Mouse (Mus musculus): ENCODE measurements around the gene Calhm3. TPM values are rescaled to one million over a fixed set of nuclear protein-coding genes. Genes with fewer than 3 reads are reported as not detected.

Gene Calhm3
- total and polyA plus RNA-seq, 2 experiments from 2014 or later, result not detected

DNA sequence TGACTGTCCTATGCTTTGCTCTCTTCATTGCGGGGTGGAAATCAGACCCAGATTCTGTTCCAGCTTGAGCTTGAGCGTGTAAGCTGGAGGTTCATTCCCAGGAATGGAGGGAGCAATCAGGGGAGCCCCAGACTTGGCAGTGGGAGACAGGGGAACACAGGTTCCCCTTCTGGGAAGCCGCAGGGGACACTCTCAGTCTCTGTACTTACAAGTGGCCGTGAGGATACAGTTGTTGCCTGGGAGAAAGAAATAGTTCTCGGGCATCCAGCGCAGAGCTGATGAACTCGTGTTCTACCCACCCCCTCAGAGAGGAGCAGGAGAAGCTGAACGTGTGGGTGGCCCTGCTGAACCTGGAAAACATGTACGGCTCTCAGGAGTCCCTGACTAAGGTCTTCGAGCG lies 28.7 kb downstream of the Calhm3 start:
- no peaks in the 10 kb centered on the region for H3K27me3 ChIP-seq (ENCODE audit: insufficient read depth, low read length)
- DNase-seq (ENCODE audit: low spot score) (no peak), ATAC-seq (no peak)
- no peak for TF ChIP-seq CTCF (IDR thresholded peaks at IDR 0.05; ENCODE audit: low read depth)
- no peak overlapping the region for H3K4me2 ChIP-seq (ENCODE audit: low read depth, low read length)
- no peaks in the 10 kb centered on the region for H3K9me3 ChIP-seq (ENCODE audit: low read length)
- H3K4me3 ChIP-seq (ENCODE audit: low read length), result no peak overlapping the region
- no peak overlapping the region for H3K9ac ChIP-seq (replicated peaks; ENCODE audit: low read length)
- peaks cover 73% of the 10 kb centered on the region for H3K36me3 ChIP-seq (ENCODE audit: insufficient read depth, low read length)
- no peaks in the 10 kb centered on the region for H3K4me1 ChIP-seq (ENCODE audit: insufficient read depth, low read length)
- 93% methylated on average over 11 of the region's 11 CpGs for WGBS
- no peak overlapping the region for H3K27ac ChIP-seq

DNA sequence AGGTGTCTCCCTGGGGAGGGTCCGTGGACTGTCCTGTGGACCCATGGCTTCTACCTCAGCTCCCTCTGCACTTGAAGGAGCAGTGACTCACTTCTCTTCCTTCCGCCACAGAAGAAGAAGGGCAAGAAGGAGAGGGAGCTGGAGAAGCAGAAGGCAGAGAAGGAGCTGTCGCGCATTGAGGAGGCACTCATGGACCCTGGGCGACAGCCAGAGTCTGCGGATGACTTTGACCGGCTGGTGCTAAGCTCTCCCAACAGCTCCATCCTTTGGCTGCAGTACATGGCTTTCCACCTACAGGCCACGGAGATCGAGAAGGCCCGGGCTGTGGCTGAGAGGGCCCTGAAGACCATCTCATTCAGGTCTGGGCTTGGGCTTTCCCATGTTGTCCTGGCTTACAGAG lies 29.4 kb downstream of the Calhm3 start:
- 96% methylated on average over 10 of the region's 10 CpGs for WGBS
- H3K4me3 ChIP-seq (ENCODE audit: low read length), result no peak overlapping the region
- no peaks in the 10 kb centered on the region for H3K4me1 ChIP-seq (ENCODE audit: insufficient read depth, low read length)
- no peak for ATAC-seq
- no peak overlapping the region for H3K9ac ChIP-seq (replicated peaks; ENCODE audit: low read length)
- H3K4me2 ChIP-seq (ENCODE audit: low read depth, low read length), result no peak overlapping the region
- H3K36me3 ChIP-seq (ENCODE audit: insufficient read depth, low read length), result peaks cover 73% of the 10 kb centered on the region
- H3K27me3 ChIP-seq (ENCODE audit: insufficient read depth, low read length), result no peaks in the 10 kb centered on the region
- no peaks in the 10 kb centered on the region for H3K9me3 ChIP-seq (ENCODE audit: low read length)
- no peak for DNase-seq (ENCODE audit: low spot score)
- H3K27ac ChIP-seq, result no peak overlapping the region
- TF ChIP-seq CTCF (IDR thresholded peaks at IDR 0.05; ENCODE audit: low read depth), result no peak

DNA sequence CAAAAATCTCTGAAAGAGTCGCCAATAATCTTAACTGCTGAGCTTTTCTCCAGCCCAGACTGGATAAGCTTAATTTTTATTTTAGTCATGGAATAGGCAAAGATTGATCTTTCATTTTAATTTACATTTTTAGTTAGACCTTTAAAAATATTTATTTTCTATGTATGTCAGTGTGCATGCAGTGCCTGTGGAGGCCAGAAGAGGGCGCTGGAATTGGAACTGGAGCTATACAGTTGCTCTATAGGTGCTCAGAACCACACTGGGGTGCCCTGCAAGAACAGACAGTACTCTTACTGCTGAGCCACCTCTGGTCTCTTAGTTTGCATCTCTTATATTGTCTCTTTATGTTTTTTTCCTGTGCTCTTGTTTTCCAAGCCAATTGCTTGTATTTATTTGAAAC lies 34.8 kb downstream of the Calhm3 start:
- WGBS, result 23% methylated on average over 2 of the region's 2 CpGs
- H3K9ac ChIP-seq (replicated peaks; ENCODE audit: low read length), result no peak overlapping the region
- no peak overlapping the region for H3K27ac ChIP-seq
- H3K9me3 ChIP-seq (ENCODE audit: low read length), result no peaks in the 10 kb centered on the region
- peak; percentile 61 for DNase-seq (ENCODE audit: low spot score)
- H3K36me3 ChIP-seq (ENCODE audit: insufficient read depth, low read length), result peaks cover 50% of the 10 kb centered on the region
- no peak overlapping the region for H3K4me3 ChIP-seq (ENCODE audit: low read length)
- no peaks in the 10 kb centered on the region for H3K4me1 ChIP-seq (ENCODE audit: insufficient read depth, low read length)
- TF ChIP-seq CTCF (IDR thresholded peaks at IDR 0.05; ENCODE audit: low read depth), result peak; percentile 80
- H3K4me2 ChIP-seq (ENCODE audit: low read depth, low read length), result no peak overlapping the region
- ATAC-seq, result no peak
- no peaks in the 10 kb centered on the region for H3K27me3 ChIP-seq (ENCODE audit: insufficient read depth, low read length)

DNA sequence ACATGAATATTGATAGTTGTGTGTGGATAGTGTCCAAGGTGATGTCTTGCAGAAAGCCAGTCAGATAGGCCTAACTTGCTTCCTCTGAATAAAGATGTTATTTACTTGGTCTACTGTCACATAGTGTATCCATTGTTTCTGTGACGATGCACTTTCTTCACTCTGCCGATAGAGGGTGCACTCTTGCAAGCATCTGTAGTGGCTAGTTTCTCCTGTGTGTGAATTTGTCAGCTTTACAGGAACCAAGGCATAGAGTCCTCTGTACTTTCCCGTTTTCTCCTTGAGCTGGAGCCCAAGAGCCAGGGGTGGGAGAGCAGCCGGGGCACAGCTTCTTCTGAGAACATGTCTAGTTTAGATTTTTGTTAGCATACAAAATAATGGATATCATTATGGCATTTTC lies 36.5 kb downstream of the Calhm3 start:
- 38% methylated on average over 4 of the region's 4 CpGs for WGBS
- Histone ChIP-seq H3K27ac (no peak overlapping the region), H3K4me3 (ENCODE audit: low read length) (no peak overlapping the region), H3K9me3 (ENCODE audit: low read length) (no peaks in the 10 kb centered on the region), H3K27me3 (ENCODE audit: insufficient read depth, low read length) (no peaks in the 10 kb centered on the region), H3K9ac (replicated peaks; ENCODE audit: low read length) (no peak overlapping the region), H3K4me2 (ENCODE audit: low read depth, low read length) (no peak overlapping the region), H3K4me1 (ENCODE audit: insufficient read depth, low read length) (no peaks in the 10 kb centered on the region), H3K36me3 (ENCODE audit: insufficient read depth, low read length) (peaks cover 50% of the 10 kb centered on the region)
- ATAC-seq, result peak; percentile 67; the same call in 1 of the 2 replicates
- TF ChIP-seq CTCF (IDR thresholded peaks at IDR 0.05; ENCODE audit: low read depth), result peak; percentile 90
- peak; percentile 74 for DNase-seq (ENCODE audit: low spot score)

DNA sequence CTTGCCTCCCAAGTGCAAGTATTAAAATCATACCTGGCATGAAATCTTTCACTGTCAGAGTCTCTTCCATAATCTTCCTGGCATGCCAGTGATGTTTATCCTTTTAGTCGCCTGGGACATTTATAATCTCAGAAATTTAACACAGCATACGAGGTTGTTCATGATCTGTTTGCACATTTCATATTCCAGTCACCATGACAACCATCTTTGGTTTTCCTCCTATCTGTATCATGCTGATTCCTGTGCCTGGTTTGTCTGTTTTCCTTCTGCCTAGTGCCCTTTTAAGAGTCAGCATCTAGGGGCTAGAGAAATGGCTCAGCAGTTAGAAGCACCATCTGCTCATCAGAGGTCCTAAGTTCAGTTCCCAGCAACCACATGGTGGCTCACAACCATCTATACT lies 38.9 kb downstream of the Calhm3 start:
- no peaks in the 10 kb centered on the region for H3K4me1 ChIP-seq (ENCODE audit: insufficient read depth, low read length)
- peaks cover 54% of the 10 kb centered on the region for H3K36me3 ChIP-seq (ENCODE audit: insufficient read depth, low read length)
- H3K27ac ChIP-seq, result no peak overlapping the region
- no peaks in the 10 kb centered on the region for H3K9me3 ChIP-seq (ENCODE audit: low read length)
- WGBS, result 83% methylated on average over 2 of the region's 2 CpGs
- TF ChIP-seq CTCF (IDR thresholded peaks at IDR 0.05; ENCODE audit: low read depth), result no peak
- H3K27me3 ChIP-seq (ENCODE audit: insufficient read depth, low read length), result no peaks in the 10 kb centered on the region
- H3K9ac ChIP-seq (replicated peaks; ENCODE audit: low read length), result no peak overlapping the region
- H3K4me3 ChIP-seq (ENCODE audit: low read length), result no peak overlapping the region
- H3K4me2 ChIP-seq (ENCODE audit: low read depth, low read length), result no peak overlapping the region
- no peak for ATAC-seq
- no peak for DNase-seq (ENCODE audit: low spot score)

DNA sequence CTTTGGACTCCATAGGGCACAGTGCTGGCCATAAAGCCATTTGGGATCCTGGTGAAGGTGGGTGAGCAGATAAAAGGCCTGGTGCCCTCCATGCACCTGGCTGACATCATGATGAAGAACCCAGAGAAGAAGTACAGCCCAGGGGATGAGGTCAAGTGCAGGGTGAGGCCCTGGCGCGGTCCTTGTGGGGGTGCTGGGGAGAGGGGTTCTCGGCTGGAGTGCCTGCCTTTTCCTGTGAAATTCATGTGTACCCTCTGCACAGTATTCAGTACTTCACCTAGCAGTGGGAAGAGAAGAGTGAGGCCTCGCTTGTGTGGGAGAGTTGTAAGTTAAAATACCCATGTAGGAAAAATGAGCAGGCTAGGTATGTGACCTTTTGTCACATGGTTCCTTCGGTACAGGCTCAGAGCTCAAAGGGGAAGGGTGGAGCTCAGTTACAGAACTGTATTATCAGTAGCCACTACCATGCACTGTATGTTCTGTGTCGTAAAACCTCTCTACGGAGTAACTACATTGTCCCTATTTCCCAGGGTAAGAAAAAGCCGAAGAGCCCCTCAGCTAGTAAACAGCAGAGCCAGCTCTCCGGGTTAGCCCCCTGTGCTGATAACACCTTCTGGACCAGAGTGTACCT lies 52.8 kb downstream of the Calhm3 start:
- ATAC-seq (no peak), DNase-seq (ENCODE audit: low spot score) (no peak)
- Histone ChIP-seq H3K9ac (replicated peaks; ENCODE audit: low read length) (no peak overlapping the region), H3K4me3 (ENCODE audit: low read length) (no peak overlapping the region), H3K4me2 (ENCODE audit: low read depth, low read length) (no peak overlapping the region), H3K27ac (no peak overlapping the region), H3K4me1 (ENCODE audit: insufficient read depth, low read length) (no peaks in the 10 kb centered on the region), H3K36me3 (ENCODE audit: insufficient read depth, low read length) (peaks cover 77% of the 10 kb centered on the region), H3K9me3 (ENCODE audit: low read length) (no peaks in the 10 kb centered on the region), H3K27me3 (ENCODE audit: insufficient read depth, low read length) (no peaks in the 10 kb centered on the region)
- no peak for TF ChIP-seq CTCF (IDR thresholded peaks at IDR 0.05; ENCODE audit: low read depth)
- 94% methylated on average over 9 of the region's 9 CpGs for WGBS

Other genes with a start within 250 kb of the Calhm3 start
- gene Ina, start 143.1 kb downstream of the Calhm3 start, total RNA-seq (2014; rRNA removed), result 217 and 280 TPM in 2 replicates
- 294 and 315 TPM in 2 replicates for gene Ina, start 143.1 kb downstream of the Calhm3 start, polyA plus RNA-seq (2015; fragmentation: Nextera tagmentation; extraction: Ambion mirVana)
- 43.4 and 44.2 TPM in 2 replicates for gene Nt5c2, start 142.6 kb downstream of the Calhm3 start, total RNA-seq (2014; rRNA removed)
- gene Nt5c2, start 142.6 kb downstream of the Calhm3 start, polyA plus RNA-seq (2015; fragmentation: Nextera tagmentation; extraction: Ambion mirVana), result 79.8 and 80.7 TPM in 2 replicates
- gene Pcgf6, start 106.9 kb downstream of the Calhm3 start, total RNA-seq (2014; rRNA removed), result 12.9 and 17.9 TPM in 2 replicates
- gene Pcgf6, start 106.9 kb downstream of the Calhm3 start, polyA plus RNA-seq (2015; fragmentation: Nextera tagmentation; extraction: Ambion mirVana), result 20.0 and 22.7 TPM in 2 replicates
- gene Taf5, start 90.0 kb downstream of the Calhm3 start, total RNA-seq (2014; rRNA removed), result 7.2 and 11.3 TPM in 2 replicates
- gene Taf5, start 90.0 kb downstream of the Calhm3 start, polyA plus RNA-seq (2015; fragmentation: Nextera tagmentation; extraction: Ambion mirVana), result 2.9 and 3.3 TPM in 2 replicates
- gene Usmg5, start 67.1 kb downstream of the Calhm3 start, total RNA-seq (2014; rRNA removed), result 639 and 658 TPM in 2 replicates
- gene Usmg5, start 67.1 kb downstream of the Calhm3 start, polyA plus RNA-seq (2015; fragmentation: Nextera tagmentation; extraction: Ambion mirVana), result 2,274 and 2,322 TPM in 2 replicates
- gene Pdcd11, start 67.0 kb downstream of the Calhm3 start, total RNA-seq (2014; rRNA removed), result 8.0 and 10.4 TPM in 2 replicates
- gene Pdcd11, start 67.0 kb downstream of the Calhm3 start, polyA plus RNA-seq (2015; fragmentation: Nextera tagmentation; extraction: Ambion mirVana), result 4.3 and 4.4 TPM in 2 replicates
- gene Calhm2, start 19.5 kb downstream of the Calhm3 start, total RNA-seq (2014; rRNA removed), result 0.86 and 3.1 TPM in 2 replicates
- gene Calhm2, start 19.5 kb downstream of the Calhm3 start, polyA plus RNA-seq (2015; fragmentation: Nextera tagmentation; extraction: Ambion mirVana), result 0.85 and 1.0 TPM in 2 replicates
- not detected in 2 replicates for gene Calhm1, start 13.5 kb downstream of the Calhm3 start, total RNA-seq (2014; rRNA removed)
- gene Calhm1, start 13.5 kb downstream of the Calhm3 start, polyA plus RNA-seq (2015; fragmentation: Nextera tagmentation; extraction: Ambion mirVana), result not detected in 2 replicates
- gene Neurl1a, start 21.1 kb upstream of the Calhm3 start, total RNA-seq (2014; rRNA removed), result 95.4 and 114 TPM in 2 replicates
- gene Neurl1a, start 21.1 kb upstream of the Calhm3 start, polyA plus RNA-seq (2015; fragmentation: Nextera tagmentation; extraction: Ambion mirVana), result 16.2 and 16.9 TPM in 2 replicates

Measured in hindbrain, postnatal 0 days (tissue).